Mouse (Mus musculus) gastrocnemius, adult 8-10 months (tissue): ENCODE measurements around the gene Ccm2. TPM values are rescaled to one million over a fixed set of nuclear protein-coding genes. Genes with fewer than 3 reads are reported as not detected.
"Not testable (repeated sequence)": the region's sequence is repeated elsewhere in the genome, so short reads cannot be mapped to it uniquely, and the experiment has no call there.

Source experiments
- DNase-seq, 2 experiments: peaks; one replicate each; pipeline ENCODE4 v3.0.0; 2022; ENCODE audit warnings: low spot score in 2 of 2
- total RNA-seq, 4 experiments: library from RNA; stranded (reverse); gene quantifications; 2 replicates each; pipeline ENCODE4 v1.2.4; 2022

The Ccm2 gene
- 10 to 100 TPM; 21.1 to 33.3 (median 27.3) TPM for total RNA-seq

GRCm38 (mm10) chr11:6546205-6547013, at the start of gene Ccm2:
Gene Ccm2, plus strand, starts transcription at chr11:6546887.
- DNase-seq: peak; percentile 97 to 98

- DNase-seq: no peak
Observed at GRCm38 (mm10) chr11:6497311-6497948, 49.3 kb upstream of the Ccm2 start.

GRCm38 (mm10) chr11:6502506-6502905, 44.2 kb upstream of the Ccm2 start:
- DNase-seq: no peak

- DNase-seq: no peak
Observed at GRCm38 (mm10) chr11:6504226-6504625, 42.5 kb upstream of the Ccm2 start.

- DNase-seq: no peak
Observed at GRCm38 (mm10) chr11:6504689-6505088, 42.0 kb upstream of the Ccm2 start.

- DNase-seq: no peak
Observed at GRCm38 (mm10) chr11:6506516-6506915, 40.2 kb upstream of the Ccm2 start.

GRCm38 (mm10) chr11:6508269-6508876, 38.3 kb upstream of the Ccm2 start:
- no peak for DNase-seq

GRCm38 (mm10) chr11:6514837-6515236, 31.9 kb upstream of the Ccm2 start:
- peak in 1 of 2 experiments; percentile 16 for DNase-seq

GRCm38 (mm10) chr11:6519491-6520033, 27.1 kb upstream of the Ccm2 start:
- DNase-seq: no peak

GRCm38 (mm10) chr11:6520507-6521173, 26.0 kb upstream of the Ccm2 start, which contains the start of gene Myo1g:
Gene Myo1g, minus strand, starts transcription at chr11:6520965.
- no peak for DNase-seq

- no peak for DNase-seq
Observed at GRCm38 (mm10) chr11:6522782-6523525, 23.7 kb upstream of the Ccm2 start.

GRCm38 (mm10) chr11:6523662-6524088, 23.0 kb upstream of the Ccm2 start:
- DNase-seq: no peak

GRCm38 (mm10) chr11:6524165-6524879, 22.4 kb upstream of the Ccm2 start:
- DNase-seq: no peak

GRCm38 (mm10) chr11:6524880-6525238, 21.8 kb upstream of the Ccm2 start:
- DNase-seq: no peak

GRCm38 (mm10) chr11:6525241-6525640, 21.4 kb upstream of the Ccm2 start:
- no peak for DNase-seq

- not testable (repeated sequence) for DNase-seq
Observed at GRCm38 (mm10) chr11:6526526-6527255, 20.0 kb upstream of the Ccm2 start.

GRCm38 (mm10) chr11:6527256-6528185, 19.2 kb upstream of the Ccm2 start:
- DNase-seq: no peak
